Mouse (Mus musculus) ES-Bruce4 (cell line): Measurements from ENCODE around the gene Ak5.

Experiments used
- CTCF ChIP-seq: IDR thresholded peaks from one replicate; pipeline ENCODE4 v1.8.1; 2011; ENCODE audit warnings: low read depth, low read length
- EP300 ChIP-seq: IDR thresholded peaks from 2 replicates; pipeline ENCODE4 v1.6.1; 2011; ENCODE audit warnings: low read depth, low read length; ENCODE audit not compliant: insufficient read depth
- POLR2A ChIP-seq: IDR thresholded peaks from one replicate; pipeline ENCODE4 v1.8.1; 2011; ENCODE audit warnings: low read length; ENCODE audit not compliant: insufficient read depth

DNA sequence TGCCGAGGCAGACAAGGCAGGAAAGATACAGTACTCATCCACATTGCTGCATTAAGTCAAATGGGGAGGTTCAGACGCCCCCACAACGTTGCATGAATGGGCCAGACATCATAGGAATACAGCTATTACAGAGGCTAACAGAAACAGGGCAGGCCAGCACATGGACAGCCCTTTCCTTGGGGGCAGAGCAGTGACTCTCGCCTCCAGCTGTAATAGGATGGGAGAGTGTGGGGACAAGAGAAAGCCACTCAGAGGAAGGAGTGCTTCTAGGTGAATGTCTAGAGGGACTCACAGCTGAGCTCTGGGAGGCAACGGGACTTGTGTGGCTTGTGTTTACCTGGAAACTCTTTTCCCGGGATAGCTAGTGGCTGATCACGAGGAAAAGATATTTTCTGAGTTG is 184.4 kb downstream of the Ak5 start:
- TF ChIP-seq CTCF (no peak), POLR2A (no peak), EP300 (no peak)
